Mouse (Mus musculus): Measurements from ENCODE around the gene Dync1h1. TPM values are rescaled to one million over a fixed set of nuclear protein-coding genes. Genes with fewer than 3 reads are reported as not detected.

The Dync1h1 gene
- polyA plus RNA-seq, 1 experiment from 2014 or later, result 26.3 TPM

DNA sequence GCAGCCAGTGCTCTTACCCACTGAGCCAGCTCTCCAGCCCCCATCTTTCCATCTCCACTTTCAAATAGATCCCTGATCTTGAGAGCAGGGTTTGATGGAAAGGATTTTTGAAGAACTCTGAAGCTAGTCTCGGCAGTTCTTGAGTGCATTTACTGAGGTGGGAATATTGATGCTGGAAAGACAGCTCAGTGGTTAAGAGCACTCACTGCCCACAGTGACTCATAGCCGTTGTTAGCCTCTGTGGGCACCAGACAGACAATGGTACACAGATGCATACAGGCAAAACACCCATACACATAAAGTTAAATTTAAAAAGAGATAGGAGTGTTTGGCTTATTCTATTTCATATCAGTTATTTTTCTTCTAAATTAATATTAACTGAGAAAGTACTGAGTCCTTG, 5.4 kb downstream of the Dync1h1 start:
- no peak overlapping the region for H3K4me2 ChIP-seq
- ATAC-seq (replicated peaks; ENCODE audit: insufficient number of reproducible peaks, insufficient read depth, low FRiP score, low read depth), result no peak
- H3K4me3 ChIP-seq, result no peak overlapping the region
- WGBS, result 78% methylated on average over 2 of the region's 2 CpGs
- no peaks in the 10 kb centered on the region for H3K27me3 ChIP-seq
- H3K27ac ChIP-seq, result no peak overlapping the region
- peaks cover 21% of the 10 kb centered on the region for H3K4me1 ChIP-seq (replicated peaks)
- no peaks in the 10 kb centered on the region for H3K9me3 ChIP-seq (replicated peaks)
- 0 out of 2 replicates have a peak, but pooled peaks cover under 1% of the 10 kb centered on the region for H3K36me3 ChIP-seq
- no peak overlapping the region for H3K9ac ChIP-seq

DNA sequence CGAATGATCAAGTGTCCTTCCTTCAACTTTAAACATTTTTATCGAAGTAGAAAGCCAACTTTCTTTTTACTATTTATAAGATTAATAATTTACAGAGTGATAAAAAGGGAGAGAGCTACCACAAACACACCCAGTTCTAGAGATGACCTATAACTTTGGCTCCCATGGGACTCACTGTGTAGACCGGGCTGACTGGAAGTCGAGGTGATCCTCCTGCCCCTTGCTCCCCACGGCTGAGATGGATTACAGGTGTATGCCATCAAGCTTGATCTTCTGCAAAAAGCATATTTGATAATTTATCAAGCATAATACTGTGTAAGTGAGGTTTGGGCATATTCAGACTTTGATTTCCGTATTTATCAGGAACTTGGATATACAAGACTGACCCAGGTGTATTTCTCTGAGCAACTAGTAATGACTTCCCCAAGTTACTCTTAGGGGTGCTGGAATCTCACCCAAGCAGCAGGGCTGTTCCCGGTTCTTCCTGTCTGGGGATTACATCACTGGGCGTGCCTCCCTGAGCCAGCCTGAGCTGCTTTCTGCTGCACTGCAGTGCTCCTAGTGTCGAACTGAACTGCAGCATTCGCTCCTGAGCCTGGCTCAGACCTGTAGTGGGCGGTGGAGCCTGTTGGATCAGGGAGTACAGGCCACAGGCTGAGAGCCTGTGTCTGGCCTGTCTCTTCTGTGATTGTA, 7.4 kb downstream of the Dync1h1 start:
- no peak overlapping the region for H3K9ac ChIP-seq
- no peaks in the 10 kb centered on the region for H3K27me3 ChIP-seq
- H3K9me3 ChIP-seq (replicated peaks), result no peaks in the 10 kb centered on the region
- peak; percentile 83 for ATAC-seq (replicated peaks; ENCODE audit: insufficient number of reproducible peaks, insufficient read depth, low FRiP score, low read depth)
- peaks cover 9% of the 10 kb centered on the region for H3K4me1 ChIP-seq (replicated peaks)
- peaks cover 17% of the 10 kb centered on the region for H3K36me3 ChIP-seq
- peak overlapping the region; percentile 12; the same call in 1 of the 2 replicates for H3K27ac ChIP-seq
- no peak overlapping the region for H3K4me2 ChIP-seq
- no peak overlapping the region for H3K4me3 ChIP-seq
- WGBS, result 57% methylated on average over 11 of the region's 11 CpGs

DNA sequence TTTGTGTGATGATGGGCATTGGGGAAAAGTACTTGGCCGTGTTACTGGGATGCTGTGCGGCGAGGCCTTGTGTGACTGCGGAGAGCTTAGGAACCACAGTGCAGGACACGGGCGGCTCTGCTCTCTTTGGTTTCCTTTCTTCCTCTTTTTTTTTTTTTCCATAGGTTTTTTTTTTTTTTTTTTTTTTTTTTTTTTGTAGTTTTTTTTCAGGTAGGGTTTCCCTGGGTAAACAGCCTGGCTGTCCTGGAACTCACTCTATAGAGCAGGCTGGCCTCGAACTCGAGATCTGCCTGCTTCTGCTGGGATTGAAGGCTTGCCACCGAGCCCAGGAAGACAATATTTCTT, 7.9 kb downstream of the Dync1h1 start:
- ATAC-seq (replicated peaks; ENCODE audit: insufficient number of reproducible peaks, insufficient read depth, low FRiP score, low read depth), result no peak
- peak overlapping the region; percentile 12; the same call in 1 of the 2 replicates for H3K27ac ChIP-seq
- WGBS, result 82% methylated on average over 9 of the region's 9 CpGs
- peaks cover 23% of the 10 kb centered on the region for H3K36me3 ChIP-seq
- no peak overlapping the region for H3K4me3 ChIP-seq
- H3K4me1 ChIP-seq (replicated peaks), result peaks cover 4% of the 10 kb centered on the region
- no peaks in the 10 kb centered on the region for H3K27me3 ChIP-seq
- no peaks in the 10 kb centered on the region for H3K9me3 ChIP-seq (replicated peaks)
- no peak overlapping the region for H3K9ac ChIP-seq
- no peak overlapping the region for H3K4me2 ChIP-seq

DNA sequence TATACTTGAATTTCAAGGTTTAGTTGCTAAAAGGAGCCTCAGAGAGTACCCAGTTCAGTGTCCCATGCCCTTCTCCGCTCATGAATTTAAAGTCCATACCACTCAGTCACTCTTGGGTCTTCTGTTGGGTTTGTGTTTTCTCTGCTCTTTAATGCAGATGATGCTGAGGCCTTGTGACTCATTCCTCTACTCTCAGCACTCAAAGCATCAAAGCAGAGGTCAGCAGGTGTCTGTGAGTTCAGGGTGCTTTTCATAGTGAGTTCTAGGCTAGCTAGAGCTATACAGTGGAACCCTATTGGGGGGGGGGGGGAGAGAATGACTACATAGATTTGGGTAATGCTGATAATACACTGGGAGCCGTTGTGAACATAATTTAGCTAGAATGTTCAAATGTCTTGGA, 9.5 kb downstream of the Dync1h1 start:
- no peak overlapping the region for H3K4me3 ChIP-seq
- peaks cover 38% of the 10 kb centered on the region for H3K36me3 ChIP-seq
- no peak overlapping the region for H3K27ac ChIP-seq
- H3K27me3 ChIP-seq, result no peaks in the 10 kb centered on the region
- no peaks in the 10 kb centered on the region for H3K9me3 ChIP-seq (replicated peaks)
- no peak overlapping the region for H3K9ac ChIP-seq
- H3K4me1 ChIP-seq (replicated peaks), result peaks cover 4% of the 10 kb centered on the region
- no peak for ATAC-seq (replicated peaks; ENCODE audit: insufficient number of reproducible peaks, insufficient read depth, low FRiP score, low read depth)
- no peak overlapping the region for H3K4me2 ChIP-seq
- WGBS, result 89% methylated on average over 2 of the region's 2 CpGs

DNA sequence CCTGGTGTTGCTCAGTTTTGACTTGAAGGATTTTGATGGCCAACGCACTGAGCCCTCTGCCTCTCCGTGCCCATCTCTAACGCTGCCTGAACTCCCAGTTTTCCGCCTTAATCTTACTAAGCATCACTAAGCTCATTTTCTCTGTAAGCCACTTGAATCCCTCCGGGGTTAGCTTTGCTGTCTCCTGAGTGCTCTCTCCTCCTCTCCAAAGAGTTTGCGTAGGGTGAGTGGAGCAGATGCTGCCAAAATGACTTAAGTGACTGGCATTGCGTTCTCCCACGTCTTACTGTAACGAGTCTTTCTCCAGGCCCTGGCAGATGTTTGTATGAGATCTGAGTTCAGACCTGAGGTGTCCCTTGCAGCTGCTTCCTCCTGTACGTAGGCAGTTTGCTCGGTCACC, 28.8 kb downstream of the Dync1h1 start:
- 97% methylated on average over 11 of the region's 11 CpGs for WGBS
- Histone ChIP-seq H3K36me3 (peaks cover 100% of the 10 kb centered on the region), H3K9ac (no peak overlapping the region), H3K4me3 (no peak overlapping the region), H3K27me3 (no peaks in the 10 kb centered on the region), H3K4me2 (no peak overlapping the region), H3K4me1 (replicated peaks) (no peaks in the 10 kb centered on the region), H3K9me3 (replicated peaks) (no peaks in the 10 kb centered on the region), H3K27ac (no peak overlapping the region)
- ATAC-seq (replicated peaks; ENCODE audit: insufficient number of reproducible peaks, insufficient read depth, low FRiP score, low read depth), result no peak

DNA sequence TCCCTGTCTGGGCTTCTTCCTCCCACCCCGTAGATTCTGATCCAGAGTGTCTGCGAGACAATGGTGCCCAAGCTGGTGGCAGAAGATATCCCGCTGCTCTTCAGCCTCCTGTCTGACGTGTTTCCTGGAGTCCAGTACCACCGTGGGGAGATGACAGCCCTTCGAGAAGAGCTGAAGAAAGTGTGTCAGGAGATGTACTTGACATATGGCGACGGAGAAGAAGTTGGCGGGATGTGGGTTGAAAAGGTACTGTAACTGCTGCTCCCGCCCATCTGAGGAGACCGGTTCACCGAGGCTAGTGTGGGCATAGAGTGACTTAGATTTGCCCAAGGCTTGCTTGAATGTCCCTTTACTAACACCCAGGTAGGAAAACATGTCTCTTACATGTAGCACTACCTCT, 35.0 kb downstream of the Dync1h1 start:
- H3K9me3 ChIP-seq (replicated peaks), result no peaks in the 10 kb centered on the region
- no peaks in the 10 kb centered on the region for H3K4me1 ChIP-seq (replicated peaks)
- peaks cover 100% of the 10 kb centered on the region for H3K36me3 ChIP-seq
- WGBS, result 82% methylated on average over 12 of the region's 12 CpGs
- H3K27ac ChIP-seq, result no peak overlapping the region
- no peak overlapping the region for H3K9ac ChIP-seq
- no peak overlapping the region for H3K4me2 ChIP-seq
- H3K4me3 ChIP-seq, result no peak overlapping the region
- no peaks in the 10 kb centered on the region for H3K27me3 ChIP-seq
- ATAC-seq (replicated peaks; ENCODE audit: insufficient number of reproducible peaks, insufficient read depth, low FRiP score, low read depth), result no peak

DNA sequence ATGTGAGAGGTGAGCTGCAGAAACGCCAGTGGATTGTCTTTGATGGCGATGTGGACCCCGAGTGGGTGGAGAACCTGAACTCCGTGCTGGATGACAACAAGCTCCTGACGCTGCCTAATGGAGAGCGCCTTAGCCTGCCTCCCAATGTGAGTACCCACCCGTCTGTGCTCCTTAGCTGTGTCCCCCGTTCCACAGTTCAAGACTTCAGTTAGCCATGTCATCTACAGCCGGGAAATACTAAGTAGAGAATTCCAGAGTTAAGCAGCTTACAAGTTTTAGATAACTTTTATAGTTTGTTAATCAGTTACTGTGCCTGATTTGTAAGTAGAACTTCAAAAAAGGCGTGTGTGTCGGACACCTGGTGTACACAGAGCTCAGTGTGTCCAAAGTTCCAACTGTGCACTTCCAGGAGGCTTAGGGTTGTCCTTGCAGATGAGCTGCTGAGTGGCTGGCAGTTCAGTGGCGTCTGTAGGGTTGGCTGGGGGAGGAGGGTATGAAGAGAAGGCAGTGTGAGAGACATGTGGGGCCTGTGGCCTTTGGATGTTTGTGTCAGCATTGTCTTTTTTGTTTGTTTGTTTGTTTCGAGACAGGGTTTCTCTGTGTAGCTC, 36.4 kb downstream of the Dync1h1 start:
- Histone ChIP-seq H3K9me3 (replicated peaks) (no peaks in the 10 kb centered on the region), H3K4me2 (no peak overlapping the region), H3K27ac (no peak overlapping the region), H3K36me3 (peaks cover 100% of the 10 kb centered on the region), H3K4me1 (replicated peaks) (no peaks in the 10 kb centered on the region), H3K9ac (no peak overlapping the region), H3K4me3 (no peak overlapping the region), H3K27me3 (no peaks in the 10 kb centered on the region)
- no peak for ATAC-seq (replicated peaks; ENCODE audit: insufficient number of reproducible peaks, insufficient read depth, low FRiP score, low read depth)
- WGBS, result 90% methylated on average over 13 of the region's 13 CpGs

DNA sequence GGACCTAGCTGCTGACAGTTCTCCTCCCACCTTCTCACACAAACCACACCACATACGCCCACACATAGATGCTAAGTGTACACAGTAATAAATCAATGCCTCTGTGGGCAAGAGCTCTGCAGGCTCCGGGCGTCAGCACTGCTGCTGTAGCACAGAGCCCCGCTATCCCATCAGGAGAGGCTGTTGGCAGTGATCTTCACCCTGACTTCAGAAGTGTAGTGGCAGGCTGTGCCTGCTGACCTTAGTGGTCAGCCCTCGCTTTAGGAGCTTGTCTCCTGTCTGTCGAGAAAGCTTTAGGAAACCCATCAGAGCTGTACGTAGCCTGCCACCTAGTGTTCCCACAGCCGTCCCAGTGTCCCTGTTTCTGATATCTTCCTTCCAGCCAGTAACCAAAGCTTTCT, 49.0 kb downstream of the Dync1h1 start:
- no peak for ATAC-seq (replicated peaks; ENCODE audit: insufficient number of reproducible peaks, insufficient read depth, low FRiP score, low read depth)
- H3K27me3 ChIP-seq, result no peaks in the 10 kb centered on the region
- H3K27ac ChIP-seq, result no peak overlapping the region
- 81% methylated on average over 8 of the region's 8 CpGs for WGBS
- H3K36me3 ChIP-seq, result peaks cover 97% of the 10 kb centered on the region
- H3K9me3 ChIP-seq (replicated peaks), result no peaks in the 10 kb centered on the region
- no peak overlapping the region for H3K9ac ChIP-seq
- no peak overlapping the region for H3K4me3 ChIP-seq
- H3K4me2 ChIP-seq, result no peak overlapping the region
- H3K4me1 ChIP-seq (replicated peaks), result no peaks in the 10 kb centered on the region

DNA sequence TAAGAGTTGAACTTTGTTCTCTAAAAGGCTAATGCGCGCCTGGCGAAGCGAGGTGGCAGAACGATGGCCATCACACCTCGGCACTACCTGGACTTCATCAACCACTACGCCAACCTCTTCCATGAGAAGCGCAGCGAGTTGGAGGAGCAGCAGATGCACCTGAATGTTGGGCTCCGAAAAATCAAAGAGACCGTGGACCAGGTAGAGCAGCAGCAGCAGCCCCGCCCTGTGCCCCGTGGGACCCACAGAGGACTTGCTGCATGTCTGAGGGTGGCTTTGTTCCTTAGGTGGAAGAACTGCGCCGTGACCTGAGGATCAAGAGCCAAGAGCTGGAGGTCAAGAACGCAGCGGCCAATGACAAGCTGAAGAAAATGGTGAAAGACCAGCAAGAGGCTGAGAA, 50.2 kb downstream of the Dync1h1 start:
- 95% methylated on average over 17 of the region's 17 CpGs for WGBS

DNA sequence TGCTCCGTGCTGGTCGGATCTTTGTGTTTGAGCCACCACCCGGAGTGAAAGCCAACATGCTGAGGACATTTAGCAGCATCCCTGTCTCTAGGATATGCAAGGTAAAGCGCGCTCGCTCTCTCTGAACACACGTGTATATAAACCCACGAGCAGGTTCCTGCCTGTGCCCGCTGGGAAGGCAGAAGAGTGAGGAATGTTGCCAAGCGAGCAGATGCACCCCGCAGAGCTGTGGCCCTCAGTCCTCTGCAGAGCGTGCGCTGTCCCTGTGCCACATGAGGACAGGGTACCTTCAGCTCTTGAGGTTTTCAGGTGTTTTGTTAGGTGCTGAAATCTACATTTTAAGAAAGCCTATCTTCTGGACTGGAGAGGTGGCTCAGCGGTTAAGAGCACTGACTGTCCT, 60.5 kb downstream of the Dync1h1 start:
- no peaks in the 10 kb centered on the region for H3K9me3 ChIP-seq (replicated peaks)
- peaks cover 98% of the 10 kb centered on the region for H3K36me3 ChIP-seq
- no peaks in the 10 kb centered on the region for H3K4me1 ChIP-seq (replicated peaks)
- no peak overlapping the region for H3K27ac ChIP-seq
- H3K9ac ChIP-seq, result no peak overlapping the region
- no peak for ATAC-seq (replicated peaks; ENCODE audit: insufficient number of reproducible peaks, insufficient read depth, low FRiP score, low read depth)
- no peak overlapping the region for H3K4me2 ChIP-seq
- H3K27me3 ChIP-seq, result no peaks in the 10 kb centered on the region
- no peak overlapping the region for H3K4me3 ChIP-seq
- WGBS, result 95% methylated on average over 14 of the region's 14 CpGs

More for the DNA sequence above, 50.2 kb downstream of the Dync1h1 start:
- Histone ChIP-seq H3K9ac (no peak overlapping the region), H3K27ac (no peak overlapping the region), H3K4me2 (no peak overlapping the region), H3K27me3 (no peaks in the 10 kb centered on the region), H3K36me3 (peaks cover 97% of the 10 kb centered on the region), H3K4me3 (no peak overlapping the region), H3K4me1 (replicated peaks) (no peaks in the 10 kb centered on the region), H3K9me3 (replicated peaks) (no peaks in the 10 kb centered on the region)
- ATAC-seq (replicated peaks; ENCODE audit: insufficient number of reproducible peaks, insufficient read depth, low FRiP score, low read depth), result no peak

DNA sequence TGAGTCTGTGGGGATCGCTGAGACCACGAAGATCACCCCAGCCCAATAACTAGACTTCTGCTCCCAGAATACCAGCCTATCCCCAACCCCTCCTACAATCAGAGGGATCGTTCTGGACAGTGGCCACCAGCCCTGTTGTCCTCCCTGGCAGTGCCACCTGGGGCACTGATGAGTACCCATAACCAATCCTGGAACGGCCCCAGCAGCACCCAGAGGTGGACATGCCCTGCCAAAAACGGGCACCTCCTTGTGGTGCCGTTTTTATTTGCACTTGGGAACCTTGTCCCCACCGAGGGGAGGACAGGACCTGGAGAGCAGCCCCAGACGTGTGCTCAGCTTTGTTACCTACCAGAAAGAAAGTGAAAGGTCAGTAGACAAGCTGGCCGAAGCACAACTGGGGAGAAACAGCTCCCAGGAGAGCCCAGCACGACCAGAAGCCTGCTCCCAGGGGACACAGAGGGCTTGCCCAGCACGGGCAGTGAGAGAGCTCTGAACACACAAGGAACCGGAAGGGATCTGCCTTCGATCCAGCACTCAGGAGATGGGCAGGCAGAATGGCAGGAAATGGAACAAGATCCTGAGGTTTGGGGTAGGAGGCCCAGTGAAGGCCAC, 66.3 kb downstream of the Dync1h1 start:
- H3K9ac ChIP-seq, result no peak overlapping the region
- no peaks in the 10 kb centered on the region for H3K27me3 ChIP-seq
- no peaks in the 10 kb centered on the region for H3K9me3 ChIP-seq (replicated peaks)
- no peak for ATAC-seq (replicated peaks; ENCODE audit: insufficient number of reproducible peaks, insufficient read depth, low FRiP score, low read depth)
- H3K27ac ChIP-seq, result no peak overlapping the region
- H3K4me1 ChIP-seq (replicated peaks), result no peaks in the 10 kb centered on the region
- 83% methylated on average over 13 of the region's 13 CpGs for WGBS
- H3K4me3 ChIP-seq, result no peak overlapping the region
- peaks cover 68% of the 10 kb centered on the region for H3K36me3 ChIP-seq
- H3K4me2 ChIP-seq, result no peak overlapping the region

DNA sequence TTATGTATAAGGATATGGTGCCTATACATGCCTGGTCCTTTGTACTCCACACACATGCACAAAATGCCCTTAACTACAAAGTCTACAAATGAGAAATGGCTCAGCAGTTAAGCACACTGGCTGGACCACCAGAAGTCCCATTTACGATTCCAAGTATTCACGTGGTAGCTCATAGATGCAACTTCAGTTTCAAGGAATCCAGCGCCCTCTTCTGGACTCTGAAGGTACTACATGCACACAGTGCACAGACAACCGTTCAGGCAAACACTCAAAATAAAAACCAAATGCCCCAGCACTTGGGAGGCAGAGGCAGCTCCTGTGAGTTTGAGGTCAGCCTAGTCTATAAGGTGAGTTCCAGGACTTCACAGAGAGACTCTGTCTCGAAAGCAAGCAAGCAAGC, 73.0 kb downstream of the Dync1h1 start:
- H3K36me3 ChIP-seq, result 0 out of 2 replicates have a peak, but pooled peaks cover 3% of the 10 kb centered on the region
- H3K9ac ChIP-seq, result no peak overlapping the region
- no peaks in the 10 kb centered on the region for H3K4me1 ChIP-seq (replicated peaks)
- no peak for ATAC-seq (replicated peaks; ENCODE audit: insufficient number of reproducible peaks, insufficient read depth, low FRiP score, low read depth)
- H3K27me3 ChIP-seq, result no peaks in the 10 kb centered on the region
- no peaks in the 10 kb centered on the region for H3K9me3 ChIP-seq (replicated peaks)
- no peak overlapping the region for H3K27ac ChIP-seq
- 54% methylated on average over 5 of the region's 5 CpGs for WGBS
- H3K4me2 ChIP-seq, result no peak overlapping the region
- H3K4me3 ChIP-seq, result no peak overlapping the region

Data from heart, embryonic 15.5 days (tissue).